Mouse (Mus musculus): ENCODE measurements around the gene Psmd3. TPM values are rescaled to one million over a fixed set of nuclear protein-coding genes. Genes with fewer than 3 reads are reported as not detected.

Psmd3 gene
- total and polyA plus RNA-seq, 2 experiments from 2014 or later = 113 to 202 TPM

DNA sequence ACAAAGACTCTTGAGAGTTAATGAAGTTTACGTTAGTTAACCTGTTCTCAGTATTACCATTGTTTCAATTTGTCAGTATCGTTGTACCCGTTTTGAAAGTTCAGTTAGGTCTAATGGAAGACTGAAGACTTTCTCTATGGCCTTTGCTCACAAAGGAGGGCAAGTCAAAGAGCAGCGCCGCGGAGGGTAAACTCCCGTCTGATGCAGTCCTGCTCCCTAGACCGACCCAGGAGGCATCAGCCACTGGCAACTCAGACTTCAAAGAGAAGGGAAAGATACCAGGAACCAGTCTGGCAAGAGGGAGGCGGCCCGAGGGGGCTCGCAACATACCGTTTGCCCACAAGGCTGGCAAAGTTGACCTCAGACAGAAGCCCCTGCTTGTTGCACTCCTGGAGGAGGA is 31.3 kb downstream of the Psmd3 start:
- Histone ChIP-seq H3K27ac (ENCODE audit: low read depth, low read length) (no peak overlapping the region), H3K4me3 (ENCODE audit: low read depth, low read length) (no peak overlapping the region), H3K9me3 (ENCODE audit: low read length) (no peaks in the 10 kb centered on the region), H3K4me2 (ENCODE audit: low read depth) (no peak overlapping the region), H3K36me3 (ENCODE audit: insufficient read depth) (peaks cover 84% of the 10 kb centered on the region), H3K9ac (no peak overlapping the region), H3K4me1 (ENCODE audit: insufficient read depth) (0 out of 2 replicates have a peak, but pooled peaks cover 6% of the 10 kb centered on the region), H3K27me3 (ENCODE audit: insufficient read depth, low read length) (no peaks in the 10 kb centered on the region)
- no peak for TF ChIP-seq CTCF (IDR thresholded peaks at IDR 0.05; ENCODE audit: low read depth)
- no peak for DNase-seq
- 81% methylated on average over 12 of the region's 12 CpGs for WGBS
- ATAC-seq = no peak

GRCm38 (mm10) chr11:98715946-98716345 is 33.6 kb downstream of the Psmd3 start:
- H3K36me3 ChIP-seq (ENCODE audit: insufficient read depth) = peaks cover 63% of the 10 kb centered on the region
- no peaks in the 10 kb centered on the region for H3K9me3 ChIP-seq (ENCODE audit: low read length)
- ATAC-seq (no peak), DNase-seq (no peak)
- no peak overlapping the region for H3K4me3 ChIP-seq (ENCODE audit: low read depth, low read length)
- 0 out of 2 replicates have a peak, but pooled peaks cover 6% of the 10 kb centered on the region for H3K4me1 ChIP-seq (ENCODE audit: insufficient read depth)
- TF ChIP-seq CTCF (IDR thresholded peaks at IDR 0.05; ENCODE audit: low read depth) = no peak
- H3K27me3 ChIP-seq (ENCODE audit: insufficient read depth, low read length) = no peaks in the 10 kb centered on the region
- H3K9ac ChIP-seq = no peak overlapping the region
- H3K27ac ChIP-seq (ENCODE audit: low read depth, low read length) = no peak overlapping the region
- WGBS = 96% methylated on average over 9 of the region's 9 CpGs
- no peak overlapping the region for H3K4me2 ChIP-seq (ENCODE audit: low read depth)

DNA sequence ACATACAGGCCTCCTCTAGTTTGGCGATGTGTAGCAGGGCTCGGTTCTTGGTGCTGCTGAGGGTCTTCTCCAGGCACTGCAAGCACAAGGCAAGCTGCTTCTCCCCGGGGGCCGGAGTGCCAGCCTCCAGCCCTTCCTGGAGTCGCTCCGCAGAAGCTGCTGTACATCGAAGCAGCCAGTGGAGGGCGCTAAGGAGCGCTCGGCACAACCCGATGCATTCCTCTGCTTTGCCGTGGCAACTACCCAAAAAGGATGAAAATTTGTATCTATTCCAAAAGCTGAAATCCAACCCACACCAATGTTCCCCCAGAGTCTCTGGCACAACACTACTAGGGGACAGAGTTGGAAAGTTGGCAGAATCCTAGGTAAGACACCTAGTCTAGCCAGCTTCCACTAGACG is 35.5 kb downstream of the Psmd3 start:
- peak; percentile 85 for DNase-seq
- H3K9me3 ChIP-seq (ENCODE audit: low read length) = no peaks in the 10 kb centered on the region
- H3K36me3 ChIP-seq (ENCODE audit: insufficient read depth) = peaks cover 54% of the 10 kb centered on the region
- WGBS = 10% methylated on average over 13 of the region's 13 CpGs
- H3K9ac ChIP-seq = 0 out of 2 replicates have a peak overlapping the region, but pooled peaks have one; percentile 2
- peak; percentile 36; the same call in 1 of the 2 replicates for ATAC-seq
- 0 out of 2 replicates have a peak, but pooled peaks cover 6% of the 10 kb centered on the region for H3K4me1 ChIP-seq (ENCODE audit: insufficient read depth)
- H3K4me3 ChIP-seq (ENCODE audit: low read depth, low read length) = no peak overlapping the region
- TF ChIP-seq CTCF (IDR thresholded peaks at IDR 0.05; ENCODE audit: low read depth) = peak; percentile 83
- H3K27ac ChIP-seq (ENCODE audit: low read depth, low read length) = no peak overlapping the region
- H3K27me3 ChIP-seq (ENCODE audit: insufficient read depth, low read length) = no peaks in the 10 kb centered on the region
- H3K4me2 ChIP-seq (ENCODE audit: low read depth) = no peak overlapping the region

- no peak overlapping the region for H3K27ac ChIP-seq (ENCODE audit: low read depth, low read length)
- no peaks in the 10 kb centered on the region for H3K27me3 ChIP-seq (ENCODE audit: insufficient read depth, low read length)
- H3K4me1 ChIP-seq (ENCODE audit: insufficient read depth) = 0 out of 2 replicates have a peak, but pooled peaks cover 6% of the 10 kb centered on the region
- H3K4me3 ChIP-seq (ENCODE audit: low read depth, low read length) = no peak overlapping the region
- no peak overlapping the region for H3K9ac ChIP-seq
- ATAC-seq = no peak
- H3K36me3 ChIP-seq (ENCODE audit: insufficient read depth) = peaks cover 31% of the 10 kb centered on the region
- H3K4me2 ChIP-seq (ENCODE audit: low read depth) = no peak overlapping the region
- no peak for DNase-seq
- no peak for TF ChIP-seq CTCF (IDR thresholded peaks at IDR 0.05; ENCODE audit: low read depth)
- WGBS = 76% methylated on average over 2 of the region's 2 CpGs
- H3K9me3 ChIP-seq (ENCODE audit: low read length) = no peaks in the 10 kb centered on the region
Measured at GRCm38 (mm10) chr11:98720756-98721155, 38.4 kb downstream of the Psmd3 start.

- ATAC-seq (peak; percentile 65), DNase-seq (no peak)
- no peak overlapping the region for H3K4me2 ChIP-seq (ENCODE audit: low read depth)
- H3K27me3 ChIP-seq (ENCODE audit: insufficient read depth, low read length) = no peaks in the 10 kb centered on the region
- WGBS = 59% methylated on average over 24 of the region's 24 CpGs
- H3K9me3 ChIP-seq (ENCODE audit: low read length) = no peaks in the 10 kb centered on the region
- peaks cover 26% of the 10 kb centered on the region for H3K36me3 ChIP-seq (ENCODE audit: insufficient read depth)
- 0 out of 2 replicates have a peak, but pooled peaks cover 6% of the 10 kb centered on the region for H3K4me1 ChIP-seq (ENCODE audit: insufficient read depth)
- H3K4me3 ChIP-seq (ENCODE audit: low read depth, low read length) = no peak overlapping the region
- peak; percentile 53 for TF ChIP-seq CTCF (IDR thresholded peaks at IDR 0.05; ENCODE audit: low read depth)
- no peak overlapping the region for H3K27ac ChIP-seq (ENCODE audit: low read depth, low read length)
- H3K9ac ChIP-seq = no peak overlapping the region
Measured at GRCm38 (mm10) chr11:98721458-98722226, 39.3 kb downstream of the Psmd3 start.

DNA sequence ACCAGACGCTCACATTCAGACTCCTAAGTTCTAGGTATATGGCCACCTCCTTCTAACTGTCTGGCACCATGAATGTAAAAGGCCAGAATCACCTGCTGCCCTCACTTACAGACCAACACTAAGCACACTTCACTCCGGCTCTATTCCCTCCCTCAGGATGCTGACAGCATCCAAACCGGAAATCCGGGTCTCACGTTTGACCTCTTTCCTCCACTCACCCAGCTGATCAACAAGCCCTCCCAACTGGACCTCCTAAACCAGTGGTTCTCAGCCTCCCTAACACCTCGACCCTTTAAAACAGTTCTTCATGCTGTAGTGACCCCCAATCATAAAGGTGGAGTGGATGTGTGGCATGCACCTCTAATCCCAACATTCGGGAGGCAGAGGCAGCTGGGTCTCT is 40.7 kb downstream of the Psmd3 start:
- Histone ChIP-seq H3K27me3 (ENCODE audit: insufficient read depth, low read length) (no peaks in the 10 kb centered on the region), H3K9ac (no peak overlapping the region), H3K4me3 (ENCODE audit: low read depth, low read length) (no peak overlapping the region), H3K4me1 (ENCODE audit: insufficient read depth) (0 out of 2 replicates have a peak, but pooled peaks cover under 1% of the 10 kb centered on the region), H3K27ac (ENCODE audit: low read depth, low read length) (no peak overlapping the region), H3K4me2 (ENCODE audit: low read depth) (no peak overlapping the region), H3K36me3 (ENCODE audit: insufficient read depth) (peaks cover 15% of the 10 kb centered on the region; the same call in 1 of the 2 replicates), H3K9me3 (ENCODE audit: low read length) (no peaks in the 10 kb centered on the region)
- TF ChIP-seq CTCF (IDR thresholded peaks at IDR 0.05; ENCODE audit: low read depth) = no peak
- ATAC-seq (no peak), DNase-seq (no peak)
- WGBS = 85% methylated on average over 7 of the region's 7 CpGs

GRCm38 (mm10) chr11:98725926-98726506 is 43.7 kb downstream of the Psmd3 start:
- no peak overlapping the region for H3K9ac ChIP-seq
- H3K27ac ChIP-seq (ENCODE audit: low read depth, low read length) = no peak overlapping the region
- ATAC-seq = no peak
- H3K4me2 ChIP-seq (ENCODE audit: low read depth) = no peak overlapping the region
- no peaks in the 10 kb centered on the region for H3K9me3 ChIP-seq (ENCODE audit: low read length)
- 0 out of 2 replicates have a peak, but pooled peaks cover 9% of the 10 kb centered on the region for H3K36me3 ChIP-seq (ENCODE audit: insufficient read depth)
- 95% methylated on average over 15 of the region's 15 CpGs for WGBS
- no peak for DNase-seq
- H3K4me1 ChIP-seq (ENCODE audit: insufficient read depth) = peaks cover 10% of the 10 kb centered on the region
- no peak for TF ChIP-seq CTCF (IDR thresholded peaks at IDR 0.05; ENCODE audit: low read depth)
- H3K4me3 ChIP-seq (ENCODE audit: low read depth, low read length) = no peak overlapping the region
- no peaks in the 10 kb centered on the region for H3K27me3 ChIP-seq (ENCODE audit: insufficient read depth, low read length)
